Mouse (Mus musculus) large intestine, adult 2 months (tissue): ENCODE results near the gene Ikbke. TPM values are rescaled to one million over a fixed set of nuclear protein-coding genes. Genes with fewer than 3 reads are reported as not detected.

Experiments used
- DNase-seq: peaks from one replicate; pipeline ENCODE4 v3.0.0-alpha.2; 2012; ENCODE audit warnings: low read depth, low spot score
- WGBS: fragments of 180-500 bp; shearing (Covaris S2); methylation state at CpG from one replicate; pipeline ENCODE4 v1.1.7; 2018; 5-methylcytosine and 5-hydroxymethylcytosine counted together
- polyA plus RNA-seq: library from polyadenylated mRNA; depleted of rRNA; stranded (reverse); fragments of >200 nt; gene quantifications from 2 replicates; pipeline ENCODE4 v1.2.3, GENCODE M21; 2012

The Ikbke gene
- polyA plus RNA-seq, 1 experiment: 48.6 TPM

DNA sequence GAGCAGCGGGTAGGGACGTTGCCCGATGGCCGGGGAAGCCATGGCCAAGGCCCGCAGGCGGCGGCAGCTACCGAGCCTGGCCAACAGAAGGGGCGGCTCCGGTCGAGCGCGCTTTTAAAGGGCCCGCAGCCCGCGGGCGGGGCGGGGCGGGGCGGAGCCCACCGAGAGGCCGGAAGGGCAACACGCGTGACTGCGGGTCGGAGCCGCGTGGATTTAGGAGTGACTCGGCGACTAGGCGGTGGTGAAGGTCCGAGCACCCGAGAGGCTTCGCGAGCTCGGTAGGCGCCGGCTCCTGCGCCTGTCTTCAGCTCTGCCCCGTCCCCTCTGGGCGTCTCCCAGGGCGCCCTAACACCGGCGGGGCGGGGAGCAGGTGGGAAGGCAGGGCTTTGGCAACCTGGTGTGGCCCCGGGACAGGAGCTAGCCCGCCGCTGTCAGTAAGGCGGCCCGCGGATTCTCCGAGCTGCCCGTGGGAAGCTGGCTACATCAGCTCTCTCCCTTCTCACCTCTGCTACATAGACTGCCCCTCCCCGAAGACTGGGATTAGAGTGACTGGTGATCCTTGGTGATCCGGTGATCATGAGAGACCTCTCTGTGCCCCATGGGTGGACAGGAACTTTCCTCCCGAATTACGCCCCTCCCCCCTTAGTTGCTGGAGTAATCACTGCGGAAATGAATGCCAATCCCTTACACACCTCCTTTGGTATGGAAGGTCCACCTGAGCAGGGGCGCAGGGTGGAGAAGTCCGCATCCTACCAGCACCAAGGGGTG lies 34.1 kb downstream of the Ikbke start, which contains the start of gene Rassf5:
Rassf5 (minus strand) TSS at position 170 of the 768 bp plus-strand sequence.
- under 1% methylated on average over 60 of the region's 60 CpGs for WGBS

DNA sequence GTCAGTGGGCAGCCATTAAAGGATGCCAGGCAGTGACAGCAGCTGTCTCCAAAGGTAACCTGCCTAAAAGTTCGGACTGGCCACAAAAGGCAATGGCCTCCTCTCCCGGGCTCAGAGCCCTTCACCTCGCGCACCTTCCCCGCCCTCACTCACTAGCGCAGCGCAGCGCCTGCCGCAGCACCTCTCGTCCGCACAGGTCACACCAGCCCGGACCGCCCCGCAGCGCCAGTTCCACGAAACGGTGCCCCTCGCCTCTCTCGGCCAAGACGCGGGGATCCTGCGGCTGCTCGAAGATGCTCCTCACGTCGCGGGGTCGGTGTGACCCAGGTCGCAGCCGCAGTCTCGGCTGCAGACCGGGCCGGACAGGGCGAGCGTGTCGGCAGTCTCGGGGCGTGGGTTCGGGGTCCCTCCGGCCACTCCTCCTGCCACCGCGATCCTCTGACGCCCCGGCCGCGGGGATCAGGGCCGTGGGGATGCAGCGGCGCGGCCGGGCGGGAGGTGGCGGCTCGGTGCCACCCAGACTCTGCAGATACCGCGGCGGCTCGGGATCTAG lies 34.8 kb downstream of the Ikbke start:
- WGBS: 3% methylated on average over 57 of the region's 57 CpGs
- DNase-seq: no peak

More for the DNA sequence above, 34.1 kb downstream of the Ikbke start, which contains the start of gene Rassf5:
- peak; percentile 22 for DNase-seq

DNA sequence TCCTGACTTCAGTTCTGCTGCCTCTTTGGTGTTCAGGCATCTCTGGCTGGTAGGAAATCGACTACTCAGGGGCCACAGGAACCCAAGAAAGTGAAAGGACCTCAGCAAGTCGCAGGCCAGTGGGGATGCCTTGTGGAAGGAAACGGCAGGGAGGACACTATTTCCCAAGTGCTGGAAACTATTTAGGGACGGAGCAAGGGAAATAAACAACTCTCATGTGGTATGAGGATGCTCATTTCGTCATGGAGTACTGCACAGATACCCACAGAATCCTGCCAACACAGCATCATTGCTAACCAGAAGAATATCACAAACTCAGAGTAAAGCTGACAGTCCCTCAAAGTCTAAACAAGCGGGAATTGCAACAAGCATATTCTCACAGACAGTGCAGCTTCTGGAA lies 36.5 kb downstream of the Ikbke start:
- 35% methylated on average over 6 of the region's 6 CpGs for WGBS
- no peak for DNase-seq

DNA sequence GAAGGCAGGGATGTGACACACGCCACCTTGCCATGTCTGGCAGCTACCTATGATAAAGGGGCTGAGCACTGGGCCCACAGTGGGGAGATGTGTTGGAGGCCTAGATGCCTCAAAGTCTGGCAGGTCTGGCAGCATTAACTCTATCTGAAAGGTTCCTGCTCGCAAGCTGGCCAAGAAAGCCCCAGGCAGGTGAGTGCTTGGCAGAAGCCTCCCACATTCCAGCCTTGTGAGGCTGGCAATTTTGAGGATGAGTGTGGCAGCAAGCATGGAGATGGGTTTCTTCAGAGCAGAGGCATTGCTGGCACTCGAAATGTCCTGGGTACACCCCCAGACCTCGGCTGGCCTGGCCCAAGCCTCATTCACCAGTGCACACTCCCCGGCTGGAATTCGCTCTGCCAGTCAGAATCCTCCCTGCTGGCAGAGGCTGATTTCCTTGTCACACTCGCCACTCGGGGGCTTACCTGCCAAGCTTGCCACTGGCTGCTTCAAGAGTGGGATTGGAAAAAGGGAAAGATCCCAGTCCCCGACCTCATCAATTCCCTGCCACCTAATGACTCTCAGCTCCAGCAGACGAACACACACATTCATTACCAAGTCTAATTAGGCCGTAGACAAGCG lies 39.7 kb downstream of the Ikbke start:
- WGBS: 86% methylated on average over 12 of the region's 12 CpGs
- no peak for DNase-seq

DNA sequence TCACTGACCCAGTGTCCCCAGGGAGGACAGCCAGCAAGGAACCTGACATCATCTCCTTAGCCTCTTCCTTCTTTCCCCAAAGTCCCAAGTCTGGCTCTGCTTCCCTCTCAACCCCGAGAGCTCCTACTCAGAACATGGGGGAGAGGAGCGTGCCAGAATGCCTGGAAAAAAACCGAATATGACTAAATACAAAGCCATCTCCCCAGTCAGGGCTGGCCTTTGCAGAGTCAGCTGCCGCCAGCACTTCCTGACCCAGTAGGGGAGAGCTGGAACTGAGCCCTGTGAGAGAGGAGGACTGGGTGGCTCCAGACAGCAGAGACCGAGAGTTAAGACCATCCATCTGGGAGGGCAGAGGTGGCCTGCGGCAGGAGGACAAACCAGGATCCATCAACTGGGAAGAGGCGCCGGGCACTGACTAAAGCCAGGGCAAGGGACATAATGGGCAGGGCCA lies 40.5 kb downstream of the Ikbke start:
- DNase-seq: no peak
- 47% methylated on average over 8 of the region's 8 CpGs for WGBS

DNA sequence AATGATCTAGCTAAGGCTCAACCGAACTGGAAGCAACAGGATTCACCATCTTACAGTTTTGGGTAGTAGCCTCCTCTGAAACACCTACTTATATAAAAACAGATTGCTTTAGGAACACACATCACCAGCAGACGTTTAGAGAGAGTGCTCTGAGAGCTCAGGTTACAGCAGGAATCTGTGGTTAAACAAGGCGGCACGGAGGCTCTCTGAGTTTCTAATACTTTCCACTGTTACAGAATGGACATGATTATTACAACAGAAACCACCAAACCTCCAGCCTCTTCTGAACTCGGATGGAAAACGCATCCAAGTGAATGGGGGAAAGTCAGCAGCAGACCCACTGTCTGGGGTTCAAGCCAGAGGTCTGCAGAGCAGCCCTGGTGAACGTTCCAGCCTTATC lies 43.3 kb downstream of the Ikbke start:
- 56% methylated on average over 7 of the region's 7 CpGs for WGBS
- DNase-seq: no peak

DNA sequence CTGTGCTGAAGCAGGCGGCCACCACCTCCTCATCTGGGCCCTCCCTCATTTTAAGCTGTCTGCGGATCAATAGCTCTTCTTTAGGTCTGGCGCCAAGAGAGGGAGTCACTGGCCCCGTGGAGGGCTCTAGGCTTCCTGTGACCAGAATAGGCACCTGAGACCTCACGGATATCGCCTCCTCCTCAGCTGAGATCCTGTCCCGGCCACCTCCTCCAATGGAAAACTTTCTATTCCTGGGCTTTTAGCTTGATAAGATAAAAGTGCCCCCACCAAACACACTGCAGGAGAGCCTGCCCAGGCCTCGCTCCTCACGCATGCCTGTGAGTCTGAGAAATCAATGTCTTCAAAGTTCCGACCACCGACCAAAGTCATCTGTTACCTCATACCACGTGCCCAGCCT lies 45.9 kb downstream of the Ikbke start:
- 76% methylated on average over 12 of the region's 12 CpGs for WGBS
- DNase-seq: no peak

DNA sequence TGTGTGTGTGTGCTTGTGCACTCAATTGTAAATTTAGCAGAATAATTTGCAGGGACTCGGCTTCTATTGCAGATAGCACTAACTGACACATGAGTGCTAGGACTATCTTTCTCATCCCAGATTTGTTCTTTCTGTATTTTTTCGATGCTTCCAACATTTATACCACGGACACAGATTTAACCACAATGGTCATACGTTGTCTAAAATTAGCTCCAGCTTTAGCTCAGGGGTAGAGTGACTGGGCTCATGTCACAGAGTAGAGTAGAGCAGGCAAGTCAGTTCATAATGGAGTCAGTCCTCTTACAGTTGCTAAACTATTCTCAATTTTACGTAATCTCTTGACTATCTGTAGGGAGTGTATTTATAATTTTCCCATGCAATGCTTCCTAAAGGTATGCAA lies 50.7 kb downstream of the Ikbke start:
- WGBS: 77% methylated on average over 5 of the region's 5 CpGs
- DNase-seq: no peak

DNA sequence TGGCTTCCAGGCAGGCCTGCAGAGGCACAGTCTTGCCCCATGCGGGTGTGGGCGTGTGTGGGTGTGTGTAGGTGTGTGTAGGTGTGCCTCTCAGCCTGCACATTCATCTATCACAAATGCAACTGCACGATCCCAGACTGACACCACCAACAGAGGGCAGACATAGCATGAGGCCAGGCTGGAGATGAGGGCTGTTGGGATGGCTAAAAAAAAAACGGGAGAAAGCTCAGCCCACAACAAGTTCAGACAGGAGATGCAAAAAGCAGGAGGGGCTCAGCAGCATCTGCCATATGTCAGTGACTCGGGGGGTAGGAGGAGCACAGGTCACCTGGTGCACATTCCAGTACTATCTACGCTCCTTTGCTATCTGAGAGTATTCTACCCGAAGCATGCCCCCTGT lies 51.2 kb downstream of the Ikbke start:
- no peak for DNase-seq
- 34% methylated on average over 7 of the region's 7 CpGs for WGBS

DNA sequence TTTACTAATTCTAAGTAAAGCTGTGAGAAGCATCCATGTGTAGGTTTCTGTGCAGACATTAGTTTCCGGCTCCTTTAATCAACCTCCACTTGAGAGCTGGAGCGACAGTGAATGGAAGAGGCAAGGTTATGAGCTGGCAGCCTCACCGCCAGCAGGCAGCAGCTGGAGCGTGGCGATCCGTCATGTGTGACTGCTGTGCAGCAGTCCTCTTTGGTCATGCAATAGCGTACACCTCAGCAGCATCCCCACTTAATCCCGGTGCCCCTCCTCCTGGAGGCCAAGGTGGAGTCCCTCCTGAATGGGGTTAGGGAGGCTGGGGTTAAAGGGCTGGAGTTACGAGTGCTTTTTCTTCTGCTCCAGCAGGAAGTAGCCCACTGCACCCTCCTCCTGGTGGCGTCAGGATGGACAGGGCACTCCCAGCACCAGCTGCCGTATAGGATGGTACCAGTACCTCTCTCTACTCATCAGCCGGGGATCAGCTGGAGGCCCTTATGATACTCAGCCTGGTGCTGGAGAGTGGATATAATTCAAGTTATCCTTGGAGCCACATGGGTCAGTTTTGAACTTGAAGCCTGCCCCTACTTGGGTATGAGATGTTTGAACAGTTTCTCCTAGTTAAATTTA lies 54.4 kb downstream of the Ikbke start:
- 66% methylated on average over 12 of the region's 12 CpGs for WGBS
- DNase-seq: no peak

DNA sequence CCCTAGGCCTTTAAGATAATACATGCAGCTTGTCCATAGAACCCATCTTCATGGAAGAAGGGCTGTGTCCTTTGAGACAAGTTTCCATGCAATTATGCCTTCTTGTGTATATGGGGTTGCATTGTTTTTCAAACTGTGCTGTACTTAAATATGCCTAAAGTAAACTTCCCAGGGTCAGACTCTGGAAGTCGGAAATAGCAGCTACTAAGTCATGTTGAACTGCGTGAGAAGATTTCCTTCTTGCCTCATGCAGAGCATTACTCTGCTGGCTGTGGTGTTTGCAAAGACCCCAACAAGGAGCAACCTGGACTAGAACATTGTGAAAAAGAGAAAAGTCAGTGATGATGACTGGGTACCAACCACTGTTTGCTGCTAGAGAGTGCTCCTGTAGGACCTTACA lies 56.1 kb downstream of the Ikbke start:
- no peak for DNase-seq
- WGBS: 85% methylated on average over 2 of the region's 2 CpGs

DNA sequence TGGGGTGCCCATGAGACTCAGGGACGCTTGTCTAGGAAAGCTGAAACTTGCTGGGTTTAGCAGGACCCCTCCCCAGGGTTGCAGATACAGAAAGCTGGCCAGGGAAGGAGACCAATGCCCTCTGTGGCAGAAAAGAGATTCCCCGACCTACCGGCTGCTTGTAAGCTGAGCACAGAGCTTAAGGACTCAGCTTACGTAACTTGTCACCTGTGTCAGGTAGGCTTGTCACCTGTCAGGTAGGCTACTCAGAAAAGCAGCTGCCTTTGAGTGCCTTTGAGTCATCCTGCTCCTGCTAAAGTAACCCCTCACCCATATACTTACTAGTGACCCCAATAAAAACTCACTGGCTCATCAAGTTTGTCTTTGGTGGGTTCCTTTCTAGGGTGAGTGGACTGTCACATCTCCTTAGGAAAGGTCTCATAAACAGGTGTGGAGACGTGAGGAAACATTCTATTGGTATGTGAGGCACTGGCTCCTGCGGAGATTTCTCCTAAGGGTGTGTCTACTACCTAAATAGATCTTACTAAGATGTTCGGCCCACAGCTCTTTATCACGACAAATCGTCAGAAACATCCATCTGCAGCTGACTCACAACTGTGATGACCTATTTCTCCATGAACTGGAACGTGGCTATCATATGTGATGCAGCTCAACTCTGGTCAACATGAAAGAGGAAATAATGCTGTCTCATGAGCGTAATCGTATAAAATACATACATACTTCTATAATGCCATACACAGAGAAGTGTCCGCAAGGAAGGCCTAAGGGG lies 57.4 kb downstream of the Ikbke start:
- 64% methylated on average over 13 of the region's 13 CpGs for WGBS
- DNase-seq: no peak

DNA sequence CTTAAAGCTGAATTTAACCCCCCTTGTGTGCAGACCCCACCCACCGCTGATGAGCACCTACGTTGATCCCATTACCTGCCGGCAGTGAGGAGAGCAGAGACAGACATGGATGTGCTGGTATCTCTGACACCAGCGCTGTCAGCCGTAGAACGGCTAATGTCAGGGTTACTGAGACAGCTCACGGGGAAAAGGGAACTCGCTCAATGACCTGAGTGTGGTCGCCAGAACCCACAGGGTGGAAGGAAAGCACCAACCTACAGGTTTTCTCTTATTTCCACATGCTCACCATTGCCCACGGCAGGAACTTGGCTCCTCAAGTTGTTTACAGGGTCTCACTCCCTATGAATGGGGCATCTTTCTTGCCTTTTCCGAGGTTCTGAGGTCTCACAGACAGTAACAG lies 60.5 kb downstream of the Ikbke start:
- WGBS: 86% methylated on average over 11 of the region's 11 CpGs
- DNase-seq: no peak

DNA sequence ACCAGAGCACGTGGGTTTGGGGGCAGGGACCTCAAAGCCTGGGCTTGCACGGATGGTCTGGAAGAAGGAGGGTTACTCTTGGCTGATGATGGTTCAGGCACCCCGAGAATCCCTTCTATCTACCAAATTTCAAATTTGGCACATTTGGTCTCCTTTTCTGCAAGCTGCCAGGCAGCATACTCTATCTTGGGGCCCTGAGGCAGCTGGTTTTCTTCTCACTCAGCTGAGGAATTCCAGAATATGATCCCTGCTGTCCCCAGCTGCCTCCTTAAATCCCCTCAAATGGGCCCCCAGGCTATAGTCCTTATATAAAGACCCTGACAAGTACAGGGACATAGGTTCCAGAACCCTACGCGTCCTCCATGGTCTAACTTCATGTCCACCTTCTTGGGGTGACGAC lies 66.0 kb downstream of the Ikbke start:
- 79% methylated on average over 6 of the region's 6 CpGs for WGBS
- no peak for DNase-seq

DNA sequence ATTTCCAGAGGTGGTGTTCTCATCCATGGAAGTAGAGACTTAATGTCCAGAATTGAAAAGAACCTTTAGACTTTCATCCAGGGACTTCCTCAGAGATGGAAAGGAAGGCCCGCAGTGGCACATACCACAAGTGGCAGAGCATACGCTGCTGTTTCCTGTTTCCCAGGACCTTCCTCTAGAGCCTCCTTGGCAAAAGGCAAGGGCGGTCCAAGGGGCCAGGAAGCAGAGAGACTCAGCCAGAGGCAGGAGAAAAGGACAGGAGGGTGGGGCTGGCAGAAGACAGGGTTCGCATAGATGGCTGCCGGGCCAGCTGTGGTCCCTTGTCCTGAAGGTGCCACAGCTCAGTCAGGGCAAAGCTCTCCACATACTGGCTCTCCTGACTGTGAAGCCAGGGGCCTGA lies 66.5 kb downstream of the Ikbke start:
- WGBS: 68% methylated on average over 5 of the region's 5 CpGs

DNA sequence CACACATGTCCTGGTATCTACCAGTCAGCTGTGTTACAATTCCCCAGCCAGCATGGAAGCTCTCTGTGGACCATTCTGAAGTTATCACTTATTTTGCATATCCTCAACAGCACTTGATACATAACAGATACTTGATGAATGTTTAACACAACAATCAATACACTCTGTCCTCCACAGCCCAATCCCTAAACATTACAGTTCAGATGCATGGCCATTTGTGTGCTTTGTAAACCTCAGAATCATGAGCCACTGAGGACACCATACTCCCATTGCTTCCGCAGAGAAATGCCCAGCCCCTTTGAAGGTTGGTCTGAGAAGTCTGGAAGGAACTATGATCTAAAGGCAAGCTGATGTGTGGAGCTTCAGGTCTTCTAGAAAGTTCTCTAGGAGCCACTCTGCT lies 67.8 kb downstream of the Ikbke start:
- DNase-seq: no peak
- 91% methylated on average over 1 of the region's 1 CpGs for WGBS

More for the DNA sequence above, 66.5 kb downstream of the Ikbke start:
- no peak for DNase-seq

DNA sequence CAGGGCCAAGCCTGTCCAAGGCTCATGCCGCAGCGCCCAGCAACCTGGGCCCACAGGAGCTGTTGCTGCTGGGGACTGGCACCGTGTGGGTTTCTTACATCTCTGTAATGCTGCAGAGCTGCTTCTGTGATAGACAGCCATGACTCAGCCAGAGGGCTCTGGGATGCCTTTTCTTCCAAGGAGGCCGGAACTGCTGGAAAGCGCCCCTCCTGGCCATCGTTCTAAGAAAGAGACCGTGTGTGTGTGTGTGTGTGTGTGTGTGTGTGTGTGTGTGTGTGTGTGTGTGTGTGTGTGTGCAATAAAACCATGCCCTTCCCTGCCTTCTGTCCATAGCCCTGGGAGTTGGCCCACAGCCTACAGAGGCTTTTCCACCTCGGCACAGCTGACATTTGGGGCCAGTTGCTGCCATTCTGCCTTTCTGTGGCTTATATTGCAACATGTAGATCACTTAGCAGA lies 69.4 kb downstream of the Ikbke start:
- DNase-seq: no peak
- WGBS: 45% methylated on average over 8 of the region's 8 CpGs

DNA sequence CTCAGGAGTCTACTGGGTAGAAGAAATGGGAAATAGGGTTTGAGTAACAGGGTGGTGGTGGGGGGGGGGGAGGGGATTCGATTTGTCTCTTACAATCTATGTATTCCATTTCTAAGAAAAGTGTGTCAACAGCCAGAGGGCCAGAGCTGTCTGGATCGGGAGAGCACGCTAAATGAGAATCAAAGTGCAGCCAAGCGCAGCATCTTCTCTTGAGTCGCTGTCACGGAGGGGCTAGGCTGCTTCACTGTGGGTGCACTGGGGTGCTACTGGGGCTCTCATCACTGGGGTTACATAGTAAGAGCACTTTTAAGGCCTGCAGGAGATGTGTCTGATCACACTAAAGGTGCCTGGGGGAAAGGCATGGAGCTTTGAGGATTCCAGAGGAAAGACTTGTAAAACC lies 70.6 kb downstream of the Ikbke start:
- WGBS: 96% methylated on average over 6 of the region's 6 CpGs
- no peak for DNase-seq

DNA sequence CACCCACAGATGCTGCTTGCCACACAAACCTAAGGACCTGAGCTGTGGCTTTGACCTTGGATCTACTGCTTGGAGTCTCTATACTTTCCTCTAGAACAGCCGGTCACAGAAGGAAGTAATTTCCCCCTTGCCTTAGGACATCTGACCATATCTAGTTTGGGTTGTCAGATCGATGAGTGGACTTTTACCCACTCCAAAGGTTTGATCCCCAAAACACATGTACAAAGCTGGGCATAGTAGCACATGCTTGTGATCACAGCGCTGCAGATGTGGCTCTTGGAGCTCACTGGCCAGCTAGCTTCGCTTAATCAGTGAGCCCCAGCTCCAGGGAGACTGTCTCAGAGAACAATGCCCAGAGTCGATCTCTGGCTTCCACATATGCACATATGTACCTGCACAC lies 71.3 kb downstream of the Ikbke start:
- WGBS: 91% methylated on average over 5 of the region's 5 CpGs
- no peak for DNase-seq

DNA sequence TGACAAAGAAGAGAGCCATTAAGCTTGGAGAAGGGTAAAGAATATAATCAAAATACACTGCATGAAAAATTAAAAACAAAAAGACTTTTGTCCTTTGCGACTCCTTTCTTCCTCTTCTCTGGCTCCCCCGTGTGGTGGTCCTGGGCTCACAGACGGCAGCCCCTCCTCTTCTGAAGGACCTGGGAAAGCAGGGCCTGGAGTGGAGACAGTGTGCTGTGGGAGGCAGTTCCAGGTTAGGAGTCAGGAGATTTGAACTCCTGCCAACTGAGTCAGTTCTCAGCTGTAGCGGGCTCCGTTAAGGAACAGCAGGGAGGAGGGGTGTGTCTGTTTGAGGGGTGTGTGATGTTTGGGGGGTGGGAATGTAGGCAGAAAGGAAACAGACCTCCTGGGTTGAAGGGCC lies 71.9 kb downstream of the Ikbke start:
- under 1% methylated on average over 5 of the region's 5 CpGs for WGBS
- no peak for DNase-seq
